Mouse (Mus musculus): Measurements from ENCODE around the gene Tmem63a. TPM values are rescaled to one million over a fixed set of nuclear protein-coding genes. Genes with fewer than 3 reads are reported as not detected.
"Not testable (repeated sequence)": the region's sequence is repeated elsewhere in the genome, so short reads cannot be mapped to it uniquely, and the experiment has no call there.

The Tmem63a gene
- total RNA-seq, 4 experiments from 2014 or later, result 12.3 to 15.1 (median 13.9) TPM

DNA sequence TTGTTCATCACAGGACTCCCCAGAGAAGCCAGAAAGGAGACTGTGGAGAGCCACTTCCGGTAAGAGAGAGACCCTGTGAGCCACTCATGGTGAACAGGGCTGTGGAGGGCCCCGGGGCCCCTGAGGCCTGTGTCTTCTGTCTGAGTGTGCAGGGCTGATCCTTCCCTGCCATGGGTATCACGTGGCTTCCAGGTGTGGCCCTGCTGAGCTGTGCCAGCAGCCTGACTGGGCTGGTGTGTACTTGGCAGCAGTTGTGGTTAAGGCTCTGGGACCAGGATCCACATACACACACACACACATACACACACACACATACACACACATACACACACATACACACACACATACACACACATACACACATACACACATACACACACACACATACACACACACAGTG, 15.8 kb downstream of the Tmem63a start:
- DNase-seq (ENCODE audit: low spot score), result no peak

DNA sequence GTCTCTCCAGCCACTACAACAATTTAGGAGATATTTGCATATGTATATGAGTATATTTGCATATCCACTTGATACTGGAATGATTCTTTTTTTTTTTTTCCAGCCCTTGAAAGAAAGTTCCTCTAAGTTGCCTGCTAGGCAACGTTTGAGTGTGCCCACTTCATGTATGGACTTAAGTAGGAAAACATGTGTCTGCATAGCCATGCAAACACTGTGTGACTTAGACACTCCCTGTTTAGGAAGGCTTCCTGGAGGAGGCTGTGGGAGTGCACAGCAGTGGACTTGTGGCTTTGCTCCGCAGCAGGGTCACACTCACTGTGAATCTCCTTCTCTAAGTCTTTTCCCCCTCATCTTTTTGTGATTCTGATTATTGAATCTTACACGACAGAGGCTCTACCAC, 16.7 kb downstream of the Tmem63a start:
- DNase-seq (ENCODE audit: low spot score), result no peak

DNA sequence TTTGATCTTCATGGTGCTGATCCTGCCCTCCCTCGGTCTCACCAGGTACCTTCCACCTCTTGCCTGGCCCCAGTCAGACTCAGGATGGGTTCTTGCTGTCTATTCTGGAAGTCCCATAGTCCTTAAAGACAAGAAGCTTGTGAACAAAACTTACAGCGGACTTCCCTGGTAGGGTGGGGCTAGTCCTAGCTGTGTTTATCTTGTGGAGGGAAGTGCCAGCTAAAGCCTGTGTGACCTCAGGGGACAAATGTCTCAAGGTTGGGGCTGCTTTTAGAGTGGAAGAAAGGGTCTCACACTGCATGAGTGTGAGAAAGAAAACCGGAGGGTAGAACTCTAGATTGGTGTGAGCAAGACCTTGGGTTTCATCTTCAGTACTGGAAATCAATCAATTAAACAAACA, 23.6 kb downstream of the Tmem63a start:
- DNase-seq (ENCODE audit: low spot score), result no peak

DNA sequence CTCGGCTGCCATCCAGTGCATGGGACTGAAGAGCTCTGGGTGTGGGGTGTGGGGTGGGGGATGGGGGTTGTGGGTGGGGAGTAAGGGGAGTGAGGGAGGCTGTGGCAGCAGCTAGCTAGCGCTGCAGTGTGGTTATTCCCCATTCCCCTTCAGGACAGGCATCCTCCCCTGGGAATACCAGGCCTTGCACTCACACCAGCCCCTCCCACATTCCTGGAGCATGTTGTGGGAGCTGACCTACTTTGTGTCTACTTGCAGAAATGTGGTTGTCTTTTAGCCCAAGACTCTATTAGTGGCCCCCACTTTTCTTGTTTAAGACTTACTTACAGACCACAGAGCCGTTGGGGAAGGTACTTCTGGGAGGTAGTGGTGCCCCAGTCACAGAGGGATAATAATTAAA, 24.4 kb downstream of the Tmem63a start:
- DNase-seq (ENCODE audit: low spot score), result peak; percentile 69

DNA sequence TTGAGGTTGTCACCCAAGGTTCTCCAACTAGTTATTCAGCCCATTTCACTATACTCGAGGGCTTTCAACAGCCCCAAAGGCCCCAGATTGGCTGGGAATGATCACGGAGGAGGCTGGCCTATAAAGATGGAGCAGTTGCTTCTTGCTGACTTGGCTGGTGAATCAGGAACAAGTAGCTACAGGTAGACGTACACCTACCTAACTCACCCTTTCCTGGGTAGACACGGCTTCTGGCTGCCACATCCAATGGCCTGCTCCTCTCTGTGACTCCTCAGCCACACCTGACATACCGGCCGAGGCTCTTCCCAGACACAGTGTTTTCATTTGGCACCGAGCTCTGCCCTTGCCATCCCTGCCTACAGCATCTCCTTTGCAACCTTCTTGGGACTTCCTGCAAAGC, 25.1 kb downstream of the Tmem63a start:
- DNase-seq (ENCODE audit: low spot score), result no peak

DNA sequence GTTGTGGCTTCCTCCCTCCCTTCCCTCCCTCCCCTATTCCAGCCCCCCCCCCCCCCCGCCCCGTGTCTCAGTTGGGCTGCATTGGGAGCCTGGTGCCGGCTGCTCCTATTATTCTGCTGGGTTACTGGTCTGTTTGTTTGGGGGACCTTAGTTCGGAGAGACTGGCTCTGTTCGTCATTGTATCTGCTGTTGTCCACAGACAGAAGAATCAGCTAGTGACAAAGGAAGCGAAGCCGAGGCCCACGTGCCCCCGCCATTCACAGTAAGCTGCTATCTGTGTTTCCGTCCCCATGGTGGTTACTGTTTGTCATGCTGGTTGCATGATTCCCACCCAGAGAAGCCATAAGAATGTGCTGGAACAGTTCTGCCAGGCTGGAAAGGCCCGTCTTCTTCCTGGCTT, 30.8 kb downstream of the Tmem63a start:
- no peak for DNase-seq (ENCODE audit: low spot score)

DNA sequence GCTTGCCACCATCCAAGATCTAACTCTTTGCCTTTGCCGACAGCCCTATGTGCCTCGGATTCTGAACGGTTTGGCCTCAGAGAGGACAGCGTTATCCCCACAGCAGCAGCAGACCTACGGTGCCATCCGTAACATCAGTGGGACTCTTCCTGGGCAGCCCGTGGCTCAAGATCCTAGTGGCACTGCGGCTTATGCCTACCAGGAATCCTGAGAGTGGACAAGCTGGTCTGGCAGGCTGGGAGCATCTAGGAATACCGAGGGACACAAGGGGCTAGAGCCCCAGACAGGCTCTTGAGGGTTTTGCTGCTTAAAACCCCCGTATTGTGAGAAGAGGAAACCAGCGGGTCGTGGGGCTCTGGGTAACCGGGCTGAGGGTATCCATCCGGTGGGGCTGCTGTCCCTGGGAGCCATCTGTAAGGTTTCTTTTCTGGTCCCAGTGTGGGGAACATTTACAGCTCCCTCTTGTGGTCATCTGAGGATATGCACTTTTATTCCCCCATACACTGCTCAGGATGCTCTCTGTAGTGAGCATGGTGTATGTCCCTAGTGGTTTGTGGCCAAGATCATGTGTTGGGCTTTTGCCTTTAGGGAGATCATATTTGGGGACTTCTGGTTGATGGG, 32.1 kb downstream of the Tmem63a start:
- peak; percentile 57 for DNase-seq (ENCODE audit: low spot score)

DNA sequence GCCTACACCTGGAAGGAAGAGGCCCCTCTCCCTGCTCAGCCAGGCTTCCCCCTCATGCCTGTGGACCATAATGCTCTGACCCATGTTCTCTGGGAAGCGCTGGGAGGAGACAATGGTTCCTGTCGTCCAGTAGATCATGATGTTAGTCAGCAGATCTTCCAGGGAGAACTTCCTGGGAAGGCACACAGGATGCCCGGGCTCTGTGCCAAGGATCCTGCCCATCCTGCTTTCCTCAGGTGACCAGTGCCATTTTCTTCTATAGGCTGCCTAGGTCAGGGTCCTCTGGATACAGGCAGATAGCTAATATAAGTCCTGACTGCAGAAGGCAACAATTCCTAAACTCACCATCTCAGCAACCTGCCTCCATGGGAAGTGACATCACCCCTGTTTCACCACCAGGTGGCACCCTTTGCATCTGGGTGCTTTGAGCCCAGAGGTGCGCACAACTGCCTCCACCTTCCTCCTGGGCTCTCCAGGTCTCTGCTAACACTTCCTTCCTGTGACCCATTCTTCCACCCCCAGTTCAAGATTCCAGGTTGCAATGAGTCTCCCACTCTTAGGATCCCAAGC, 34.1 kb downstream of the Tmem63a start:
- DNase-seq (ENCODE audit: low spot score), result no peak

DNA sequence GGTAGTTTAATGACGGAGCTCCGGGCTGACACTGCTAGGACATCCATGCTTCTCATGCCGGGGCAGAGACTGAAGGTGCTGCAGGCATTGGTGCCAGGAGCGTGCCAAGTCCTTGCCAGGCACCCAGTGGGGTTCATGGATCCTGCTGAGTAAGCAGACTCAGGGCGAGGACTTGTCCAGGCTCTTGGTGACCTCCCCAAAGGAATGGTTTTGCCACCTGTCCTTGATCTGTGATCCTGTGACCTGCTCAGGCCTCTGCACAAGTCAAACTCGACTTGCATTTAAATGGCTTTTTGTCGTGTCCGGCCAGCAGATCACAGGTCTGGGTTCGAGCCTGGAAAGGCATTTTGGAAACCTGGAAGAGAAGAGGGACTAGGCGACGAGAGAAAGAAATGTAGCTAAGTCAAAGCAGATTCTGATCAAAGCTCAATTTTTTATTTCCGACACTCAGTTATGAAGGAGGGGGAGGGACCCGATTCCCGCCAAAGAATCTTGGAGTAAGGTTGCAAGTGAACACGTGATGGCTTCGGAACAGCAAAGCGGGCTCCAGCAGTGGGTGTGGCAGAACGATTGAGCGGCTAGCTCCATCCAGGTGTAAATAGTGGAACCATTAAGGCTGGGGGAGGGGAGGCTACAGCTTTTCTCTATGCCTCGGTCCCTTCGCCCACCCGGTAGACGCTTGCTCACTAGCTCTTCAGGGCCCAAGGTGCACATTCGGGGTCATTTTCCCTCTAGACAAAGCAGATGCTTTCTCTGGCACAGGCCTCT, 37.5 kb downstream of the Tmem63a start:
- no peak for DNase-seq (ENCODE audit: low spot score)

DNA sequence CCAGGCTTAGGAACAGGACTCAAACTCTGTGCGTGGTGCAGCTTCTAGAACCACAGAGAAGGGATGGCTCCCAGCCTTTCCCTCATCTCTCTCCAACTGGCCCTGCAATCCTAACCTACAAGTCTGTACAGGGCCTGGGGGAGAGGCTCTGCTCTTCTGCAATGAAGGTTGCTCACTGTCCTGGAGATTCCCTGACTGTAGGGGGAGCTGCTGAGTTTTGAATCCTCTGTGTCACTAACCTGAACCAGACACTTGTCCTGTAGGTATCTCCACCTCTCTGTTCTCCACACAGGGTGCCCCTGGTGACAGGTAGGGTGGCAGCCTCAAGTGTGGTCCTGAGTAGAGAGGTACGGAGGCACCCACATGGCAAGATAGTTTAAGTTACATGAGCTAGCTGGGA, 38.3 kb downstream of the Tmem63a start:
- DNase-seq (ENCODE audit: low spot score), result no peak

DNA sequence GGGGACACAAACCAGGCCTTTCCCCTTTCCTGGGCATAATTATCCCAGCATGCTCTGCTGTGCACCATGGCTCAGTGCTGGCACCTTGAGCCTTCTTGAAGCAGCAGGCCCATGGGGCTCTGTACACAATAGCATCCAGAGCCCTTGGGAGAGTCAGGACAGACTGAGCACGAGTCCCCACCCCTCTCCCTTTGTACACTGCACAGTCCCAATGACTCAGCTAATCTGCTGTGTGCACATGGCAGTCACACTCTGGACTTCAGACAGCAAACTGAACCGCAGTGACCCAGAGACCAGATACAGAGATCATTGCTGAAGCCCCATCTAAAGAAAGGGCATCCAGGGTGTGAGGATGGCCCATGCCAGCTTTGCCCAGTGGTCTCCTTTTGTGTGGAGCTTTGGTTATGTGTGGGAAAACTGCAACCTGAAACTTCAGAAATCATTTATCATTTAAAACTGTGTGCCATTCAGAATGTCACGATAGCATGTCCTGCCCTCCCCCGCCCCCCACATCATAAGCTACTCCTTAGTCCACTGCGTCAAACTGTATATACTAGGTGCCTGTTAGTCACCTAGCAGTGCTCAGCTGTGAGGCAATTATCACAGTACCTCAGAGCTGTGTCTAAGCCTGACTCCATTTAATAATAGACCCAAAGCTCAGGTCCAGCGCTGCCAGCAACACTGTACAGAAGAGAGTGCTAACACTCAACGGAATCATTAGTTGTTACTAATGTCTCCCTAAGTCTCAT, 39.3 kb downstream of the Tmem63a start:
- not testable (repeated sequence) for DNase-seq (ENCODE audit: low spot score)

DNA sequence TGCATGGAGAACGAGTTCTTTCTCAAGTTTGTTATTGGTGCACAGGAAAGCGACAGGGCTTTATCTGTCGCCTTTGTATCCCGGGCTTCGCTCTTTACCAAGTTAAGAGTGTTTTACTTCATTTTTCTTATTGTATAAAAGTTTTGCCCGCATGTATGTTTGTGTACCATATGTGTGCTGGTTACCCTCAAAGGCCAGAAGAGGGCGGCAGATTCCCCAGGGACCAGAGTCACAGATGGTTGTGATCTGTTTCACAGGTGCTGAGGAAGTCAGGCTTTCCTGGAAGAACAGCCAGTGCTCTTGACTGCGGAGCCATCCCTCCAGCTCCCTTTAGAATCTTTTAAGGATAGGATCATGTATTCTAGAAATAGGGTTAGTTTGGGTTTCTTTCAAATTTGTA, 44.6 kb downstream of the Tmem63a start:
- DNase-seq (ENCODE audit: low spot score), result no peak

DNA sequence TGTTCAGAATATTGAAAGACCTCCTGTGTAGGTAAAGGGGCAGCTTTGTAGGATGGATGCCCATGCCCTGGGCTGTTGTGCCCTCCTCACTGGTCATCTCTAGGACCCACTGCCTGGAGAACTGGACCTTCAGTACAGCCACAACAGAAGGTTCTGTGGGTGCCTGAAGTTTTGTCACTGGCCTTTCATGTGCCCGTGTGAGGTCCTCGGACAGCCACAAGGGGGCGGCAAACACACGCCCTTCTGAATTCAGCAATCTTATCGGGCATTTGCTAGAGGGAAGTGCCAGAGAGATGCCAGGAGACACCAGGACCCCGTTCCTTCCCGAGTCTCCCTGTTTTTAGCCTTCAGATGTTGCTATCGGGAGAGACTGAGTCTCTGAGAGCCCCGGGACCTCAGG, 45.6 kb downstream of the Tmem63a start:
- peak; percentile 65 for DNase-seq (ENCODE audit: low spot score)

DNA sequence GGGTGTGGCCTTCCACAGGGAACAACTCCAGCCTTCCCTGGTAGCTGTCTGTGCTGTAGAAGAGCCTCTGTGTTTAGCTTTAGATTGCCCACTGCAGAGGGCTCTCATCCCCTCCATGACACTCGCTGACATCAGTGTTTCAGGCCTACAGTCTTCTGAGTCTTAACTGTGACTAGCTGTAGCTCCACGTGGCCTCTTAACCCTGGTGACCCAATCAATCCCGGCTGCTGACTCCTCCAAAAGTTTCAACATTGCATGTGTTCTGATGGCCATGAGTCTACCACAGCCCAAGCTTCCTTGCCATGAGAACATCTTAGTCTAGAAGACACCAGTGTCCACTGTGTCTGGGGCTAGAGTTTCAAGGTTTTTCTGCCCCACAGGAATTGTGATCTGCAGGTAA, 48.5 kb downstream of the Tmem63a start:
- DNase-seq (ENCODE audit: low spot score), result no peak

DNA sequence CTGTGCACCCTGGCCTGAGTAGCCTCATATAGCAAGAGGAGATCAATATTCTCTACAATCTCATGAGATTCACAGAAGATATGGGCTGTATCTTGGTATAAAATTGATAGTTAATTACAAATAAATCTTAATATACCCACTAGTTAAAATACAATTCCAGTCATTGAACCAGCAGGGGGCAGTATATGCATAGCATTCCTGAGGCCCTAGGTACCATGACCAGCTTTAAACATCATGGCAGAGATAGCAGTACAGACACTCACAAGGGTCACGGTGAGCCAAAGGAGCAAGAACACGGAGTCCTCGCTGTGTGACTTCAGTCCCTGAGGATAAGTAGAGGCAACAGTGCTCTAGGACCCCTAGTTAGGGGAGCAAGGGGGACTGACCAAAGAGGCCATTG, 50.0 kb downstream of the Tmem63a start:
- DNase-seq (ENCODE audit: low spot score), result peak; percentile 73

DNA sequence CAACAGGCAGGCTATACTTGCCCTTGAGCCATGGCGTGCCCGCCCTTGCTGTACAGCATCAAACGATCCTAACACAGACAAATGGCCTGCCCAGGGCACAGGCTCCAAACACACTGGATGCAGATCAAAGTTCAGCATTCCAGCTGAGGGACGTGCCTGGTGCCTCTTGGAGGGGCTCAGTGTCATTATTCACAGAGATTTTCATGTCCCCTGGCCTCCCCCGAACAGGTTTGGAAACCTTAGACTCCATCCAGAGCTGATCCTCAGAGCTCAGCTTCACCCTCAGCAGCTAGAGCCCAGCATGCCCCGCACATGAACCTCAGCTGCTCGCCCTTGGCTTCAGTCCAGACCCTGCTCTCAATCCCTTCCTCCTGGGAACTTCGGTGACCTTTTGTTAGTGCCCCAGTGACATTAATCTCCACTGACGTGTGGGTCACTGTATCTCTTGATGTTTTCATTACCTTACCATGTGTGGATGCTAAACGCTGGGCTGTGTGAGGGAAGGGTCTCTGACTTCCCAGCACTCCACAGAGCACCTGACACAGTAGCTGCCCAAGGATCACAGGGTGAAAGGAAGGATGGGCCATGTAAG, 58.5 kb downstream of the Tmem63a start:
- DNase-seq (ENCODE audit: low spot score), result no peak

DNA sequence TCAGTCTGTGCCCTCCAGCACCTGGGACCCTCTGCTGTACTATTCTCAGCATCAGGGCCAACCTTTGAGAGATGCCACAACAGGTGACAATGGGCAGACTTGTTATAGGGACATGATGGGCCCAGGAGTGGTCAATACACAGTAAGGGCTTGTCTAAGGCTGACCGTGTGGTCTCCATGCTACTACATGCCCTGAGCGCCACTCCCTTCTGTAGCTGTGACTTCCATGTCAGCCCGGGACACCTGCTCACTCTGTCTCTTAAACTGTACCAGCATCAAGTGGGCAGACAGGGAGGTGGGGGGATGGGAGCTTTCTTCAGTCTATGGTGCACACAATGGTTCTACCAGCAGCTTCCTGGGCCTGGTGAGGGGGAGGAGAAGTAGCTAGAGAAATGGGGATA, 59.1 kb downstream of the Tmem63a start:
- no peak for DNase-seq (ENCODE audit: low spot score)

DNA sequence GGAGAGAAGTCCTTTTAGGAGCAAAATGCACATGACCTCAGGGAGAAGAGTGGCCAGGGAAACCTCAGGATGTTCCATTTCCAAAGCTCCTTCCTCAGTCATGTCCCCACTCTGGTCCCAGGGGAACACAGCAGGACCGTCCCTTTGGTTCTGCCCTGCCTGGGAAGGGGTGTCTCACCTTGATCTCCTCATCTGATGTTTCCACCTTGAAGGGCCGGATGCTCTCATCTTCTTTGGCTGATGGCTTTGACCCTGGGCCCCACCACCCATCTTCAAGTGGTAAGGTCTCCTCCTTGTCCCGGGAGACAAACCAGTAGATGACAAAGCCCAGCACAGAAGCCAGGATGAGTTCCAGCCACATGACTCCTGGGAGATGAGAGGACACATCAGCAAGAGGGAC, 59.5 kb downstream of the Tmem63a start:
- no peak for DNase-seq (ENCODE audit: low spot score)

DNA sequence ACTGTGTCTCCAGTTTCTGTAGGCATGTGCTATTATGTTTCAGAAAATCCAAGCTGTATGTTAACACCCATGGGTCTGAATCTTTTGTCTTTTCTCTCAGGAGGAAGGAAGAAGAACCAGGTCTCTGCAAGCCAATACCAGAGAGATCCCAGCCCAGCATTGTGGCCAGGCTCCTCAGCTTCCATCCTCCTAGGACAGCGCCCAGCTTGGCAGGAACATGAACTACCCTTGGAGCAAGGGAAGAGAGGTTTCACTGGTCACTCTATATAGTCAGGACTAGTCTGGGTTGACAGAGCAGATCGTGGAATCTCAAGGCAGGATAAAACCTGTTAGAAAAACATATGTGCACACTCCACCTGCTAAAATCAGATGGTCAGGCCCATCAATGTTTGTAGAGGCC, 61.6 kb downstream of the Tmem63a start:
- no peak for DNase-seq (ENCODE audit: low spot score)

DNA sequence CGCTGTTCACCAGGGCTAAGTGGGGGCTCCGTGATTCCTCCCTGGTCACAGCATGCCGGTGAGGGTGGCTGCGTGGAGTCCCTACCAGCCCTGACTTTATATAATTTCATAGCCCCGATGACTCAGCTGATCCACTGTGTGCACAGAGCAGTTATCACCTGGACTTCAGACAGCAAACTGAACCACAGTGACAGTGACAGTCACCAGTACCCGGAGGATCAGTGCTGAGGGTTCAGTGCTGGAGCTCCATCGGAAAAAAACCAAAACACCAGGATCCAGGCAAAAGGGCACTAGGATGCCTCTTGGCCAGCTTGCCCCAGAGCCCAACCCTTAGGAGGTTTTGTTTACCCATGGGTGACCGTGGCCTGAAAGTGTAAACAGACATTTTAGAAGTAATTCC, 63.2 kb downstream of the Tmem63a start:
- DNase-seq (ENCODE audit: low spot score), result no peak

DNA sequence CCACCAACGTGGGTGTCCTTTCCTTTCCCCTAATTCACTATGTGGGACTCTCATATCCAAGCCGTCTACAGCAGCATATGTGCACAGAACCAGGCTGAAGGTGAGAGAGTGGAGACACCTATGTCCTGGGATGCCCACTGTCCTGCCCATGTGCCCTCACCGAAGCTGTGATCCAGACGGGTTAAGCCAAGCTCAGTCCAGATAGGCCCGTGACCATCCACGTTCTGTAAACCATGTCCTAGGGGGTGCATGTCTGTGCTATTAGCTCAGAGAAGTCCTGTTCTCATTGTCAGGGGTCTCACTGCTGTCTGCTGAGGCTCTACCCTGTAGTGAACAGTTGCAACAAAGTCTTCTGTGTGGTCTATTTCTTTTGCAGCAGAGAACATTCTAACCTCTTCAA, 65.7 kb downstream of the Tmem63a start:
- no peak for DNase-seq (ENCODE audit: low spot score)

DNA sequence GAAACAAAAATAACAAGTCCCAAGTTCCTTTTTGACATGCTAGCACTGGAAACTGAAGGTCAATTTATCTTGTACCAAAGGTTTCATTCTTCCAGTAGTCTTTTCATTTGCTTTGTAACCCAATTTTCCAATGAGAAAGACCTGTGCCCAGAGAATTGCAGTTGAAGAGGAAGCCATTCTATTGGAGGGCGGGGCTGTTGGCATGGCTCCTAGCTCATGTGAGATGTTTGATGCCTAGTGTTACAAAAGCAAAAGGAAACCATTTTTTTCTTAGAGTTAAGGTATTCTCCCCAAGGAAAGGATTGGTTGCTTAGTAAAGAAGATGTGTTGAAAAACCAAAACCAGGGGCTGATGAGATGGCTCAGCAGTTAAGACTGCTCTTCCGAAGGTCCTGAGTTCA, 66.1 kb downstream of the Tmem63a start:
- DNase-seq (ENCODE audit: low spot score), result peak; percentile 42
